Mouse (Mus musculus): ENCODE results near the gene Kcnq1. TPM values are rescaled to one million over a fixed set of nuclear protein-coding genes. Genes with fewer than 3 reads are reported as not detected.

The Kcnq1 gene
- total and polyA plus RNA-seq, 3 experiments, result 0.63 to 0.96 TPM; not detected in 1

DNA sequence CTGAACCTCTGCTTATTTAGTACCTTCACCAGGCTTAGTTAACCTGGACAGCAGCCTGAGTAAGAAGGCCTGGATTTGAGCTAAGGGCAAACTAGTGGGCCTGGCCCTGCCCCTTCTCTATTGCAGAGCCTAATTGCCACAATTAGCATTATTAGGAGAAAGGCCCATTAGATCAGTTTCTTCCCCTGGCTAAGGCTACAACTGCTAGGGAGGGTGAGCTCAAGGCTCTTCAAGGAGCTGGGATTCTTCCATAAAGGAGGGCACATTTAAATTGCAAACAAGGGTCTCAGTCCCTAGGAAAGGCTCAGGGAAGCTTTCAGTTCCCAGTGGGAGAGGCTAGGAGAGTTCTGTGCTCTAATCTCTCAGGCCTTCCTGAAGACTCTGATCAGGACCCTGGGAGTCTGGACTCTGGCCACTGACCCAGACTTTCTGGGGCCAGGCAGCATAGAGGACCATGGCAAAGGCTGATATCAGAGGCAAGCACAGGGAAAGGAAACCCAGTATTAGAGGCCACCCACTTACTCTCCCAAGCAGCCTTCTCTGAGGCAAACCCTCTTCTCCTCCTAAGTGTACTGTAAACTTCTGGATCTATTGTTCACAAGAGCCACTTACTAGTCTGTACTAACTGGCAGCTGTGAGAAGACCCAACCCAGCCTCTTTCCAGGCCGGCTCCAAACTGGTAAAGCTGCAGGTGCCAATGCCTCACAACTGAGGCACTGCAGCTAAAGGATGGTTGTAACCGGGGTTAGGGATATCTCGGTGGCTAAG, 183.1 kb downstream of the Kcnq1 start:
- peaks cover 0 to 9% of the 10 kb centered on the region in 2 experiments; a peak in 2 of 4 replicates for H3K4me1 ChIP-seq (ENCODE audit: control insufficient read depth in 1 of 2, insufficient read depth in 2 of 2, low read length in 2 of 2)
- H3K9ac ChIP-seq (ENCODE audit: control insufficient read depth, low read depth, low read length, poor library complexity, severe bottlenecking), result no peak overlapping the region
- no peak for TF ChIP-seq POLR2AphosphoS5 (IDR thresholded peaks at IDR 0.05; ENCODE audit: borderline replicate concordance, low read depth, low read length)
- no peak for DNase-seq (ENCODE audit: low read depth, low spot score)
- H3K79me2 ChIP-seq (ENCODE audit: control insufficient read depth, insufficient read depth, low read length, poor library complexity), result peaks cover 89% of the 10 kb centered on the region
- peaks cover 2 to 24% of the 10 kb centered on the region in 2 experiments for H3K36me3 ChIP-seq (ENCODE audit: control insufficient read depth in 1 of 2, insufficient read depth in 2 of 2, low read length in 2 of 2)
- H3K27ac ChIP-seq (ENCODE audit: control insufficient read depth, low read depth, low read length), result no peak overlapping the region
- no peaks in the 10 kb centered on the region for H3K9me3 ChIP-seq (replicated peaks; ENCODE audit: insufficient read depth, low read length)
- H3K4me3 ChIP-seq (ENCODE audit: control insufficient read depth in 1 of 2, insufficient read depth in 1 of 2, low read depth in 2 of 2, low read length in 2 of 2), result no peak overlapping the region
- no peaks in the 10 kb centered on the region for H3K27me3 ChIP-seq (ENCODE audit: control insufficient read depth in 1 of 2, insufficient read depth in 2 of 2, low read length in 2 of 2)

DNA sequence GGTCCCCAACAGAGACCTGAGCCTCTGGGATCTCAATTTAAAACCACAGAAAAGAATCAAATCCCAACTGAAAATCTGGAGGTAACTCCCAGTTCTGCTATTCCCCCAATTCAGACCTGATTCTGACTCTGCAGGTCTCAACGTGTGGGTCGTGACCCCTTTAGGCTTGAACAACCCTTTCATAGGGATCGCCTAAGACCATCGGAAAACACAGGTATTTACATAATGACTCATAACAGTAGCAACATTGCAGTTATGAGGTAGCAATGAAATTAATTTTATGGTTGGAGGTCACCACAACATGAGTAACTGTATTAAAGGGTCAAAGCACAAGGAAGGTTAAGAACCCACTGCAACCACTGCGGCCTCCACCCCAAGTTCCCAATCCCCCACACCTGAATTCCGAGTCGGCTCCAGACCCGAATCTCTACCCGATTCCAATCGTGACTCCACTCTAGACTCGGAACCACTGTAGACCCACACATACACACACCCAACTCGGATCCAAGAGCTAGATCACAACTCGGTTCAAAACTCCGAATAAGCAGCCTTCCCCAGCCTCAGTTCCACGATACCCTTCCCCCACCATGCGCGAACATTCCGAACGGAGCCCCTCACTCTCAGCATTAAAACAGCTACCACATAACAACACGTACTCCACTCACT, 188.7 kb downstream of the Kcnq1 start:
- Histone ChIP-seq H3K4me3 (ENCODE audit: control insufficient read depth in 1 of 2, insufficient read depth in 1 of 2, low read depth in 2 of 2, low read length in 2 of 2) (peak overlapping the region; percentile 80 to 84), H3K79me2 (ENCODE audit: control insufficient read depth, insufficient read depth, low read length, poor library complexity) (peaks cover 53% of the 10 kb centered on the region), H3K4me1 (ENCODE audit: control insufficient read depth in 1 of 2, insufficient read depth in 2 of 2, low read length in 2 of 2) (peaks cover 0 to 2% of the 10 kb centered on the region in 2 experiments; a peak in 3 of 4 replicates), H3K9me3 (replicated peaks; ENCODE audit: insufficient read depth, low read length) (no peaks in the 10 kb centered on the region), H3K27me3 (ENCODE audit: control insufficient read depth in 1 of 2, insufficient read depth in 2 of 2, low read length in 2 of 2) (no peaks in the 10 kb centered on the region), H3K27ac (ENCODE audit: control insufficient read depth, low read depth, low read length) (no peak overlapping the region), H3K9ac (ENCODE audit: control insufficient read depth, low read depth, low read length, poor library complexity, severe bottlenecking) (peak overlapping the region; percentile 82), H3K36me3 (ENCODE audit: control insufficient read depth in 1 of 2, insufficient read depth in 2 of 2, low read length in 2 of 2) (peaks cover 2 to 6% of the 10 kb centered on the region in 2 experiments)
- DNase-seq (ENCODE audit: low read depth, low spot score), result peak; percentile 16
- TF ChIP-seq POLR2A (IDR thresholded peaks at IDR 0.05; ENCODE audit: control insufficient read depth in 1 of 2, insufficient read depth in 1 of 2, low read depth in 1 of 2, low read length in 2 of 2, poor library complexity in 1 of 2) (no peak), SIN3A (IDR thresholded peaks at IDR 0.05; ENCODE audit: low read length) (peak; percentile 9)

GRCm38 (mm10) chr7:143295356-143296000, 189.3 kb downstream of the Kcnq1 start:
- TF ChIP-seq CTCF (IDR thresholded peaks at IDR 0.05 in 2 of 3, conservative IDR thresholded peaks at IDR 0.05 in 1 of 3; ENCODE audit: control insufficient read depth in 1 of 3, insufficient read depth in 1 of 3, low read depth in 2 of 3, low read length in 3 of 3, poor library complexity in 1 of 3, severe bottlenecking in 1 of 3), result no peak
- TF ChIP-seq POLR2A (IDR thresholded peaks at IDR 0.05; ENCODE audit: control insufficient read depth in 1 of 2, insufficient read depth in 1 of 2, low read depth in 1 of 2, low read length in 2 of 2, poor library complexity in 1 of 2), result peak in 1 of 2 experiments; percentile 23; a peak in 1 of 4 replicates
- no peak for TF ChIP-seq MAX (IDR thresholded peaks at IDR 0.05; ENCODE audit: low read length)
- Histone ChIP-seq H3K4me1 (ENCODE audit: control insufficient read depth in 1 of 2, insufficient read depth in 2 of 2, low read length in 2 of 2) (peaks cover 0 to 2% of the 10 kb centered on the region in 2 experiments; a peak in 3 of 4 replicates), H3K4me3 (ENCODE audit: control insufficient read depth in 1 of 2, insufficient read depth in 1 of 2, low read depth in 2 of 2, low read length in 2 of 2) (peak overlapping the region; percentile 80 to 84), H3K9ac (ENCODE audit: control insufficient read depth, low read depth, low read length, poor library complexity, severe bottlenecking) (peak overlapping the region; percentile 82), H3K27ac (ENCODE audit: control insufficient read depth, low read depth, low read length) (peak overlapping the region; percentile 79), H3K27me3 (ENCODE audit: control insufficient read depth in 1 of 2, insufficient read depth in 2 of 2, low read length in 2 of 2) (no peaks in the 10 kb centered on the region), H3K36me3 (ENCODE audit: control insufficient read depth in 1 of 2, insufficient read depth in 2 of 2, low read length in 2 of 2) (peaks cover 2 to 6% of the 10 kb centered on the region in 2 experiments), H3K79me2 (ENCODE audit: control insufficient read depth, insufficient read depth, low read length, poor library complexity) (peaks cover 47% of the 10 kb centered on the region), H3K9me3 (replicated peaks; ENCODE audit: insufficient read depth, low read length) (no peaks in the 10 kb centered on the region)
- DNase-seq (ENCODE audit: low read depth, low spot score), result no peak

All from MEL (cell line).